Mouse (Mus musculus): Measurements from ENCODE around the gene Zfp988. TPM values are rescaled to one million over a fixed set of nuclear protein-coding genes. Genes with fewer than 3 reads are reported as not detected.
"Not testable (repeated sequence)": the region's sequence is repeated elsewhere in the genome, so short reads cannot be mapped to it uniquely, and the experiment has no call there.

Zfp988 gene
- polyA plus RNA-seq, 1 experiment: not detected

DNA sequence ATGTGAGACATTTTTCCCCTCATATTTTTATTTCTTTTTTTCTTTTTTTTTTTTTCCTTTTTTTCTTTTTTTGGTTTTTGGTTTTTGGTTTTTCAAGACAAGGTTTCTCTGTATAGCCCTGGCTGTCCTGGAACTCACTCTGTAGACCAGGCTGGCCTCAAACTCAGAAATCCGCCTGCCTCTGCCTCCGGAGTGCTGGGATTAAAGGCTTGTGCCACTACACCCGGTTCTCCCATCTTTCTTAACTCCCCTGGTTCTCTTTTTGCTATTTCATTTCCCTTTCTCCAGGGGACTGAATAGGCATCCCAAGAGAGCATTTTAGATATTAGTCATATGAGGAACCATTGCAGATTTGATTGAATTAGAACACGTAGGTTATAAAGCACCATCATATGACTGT, 48.2 kb downstream of the Zfp988 start:
- not testable (repeated sequence) for H3K4me1 ChIP-seq (replicated peaks; ENCODE audit: control insufficient read depth, insufficient read depth, low read length); DNase-seq; H3K4me3 ChIP-seq (ENCODE audit: control insufficient read depth, insufficient read depth, low read length); H3K27ac ChIP-seq (ENCODE audit: control insufficient read depth, insufficient read depth, low read length); H3K27me3 ChIP-seq (ENCODE audit: control insufficient read depth, insufficient read depth, low read length); H3K36me3 ChIP-seq (ENCODE audit: control insufficient read depth, insufficient read depth, low read length)
- 85% methylated on average over 4 of the region's 4 CpGs for WGBS

DNA sequence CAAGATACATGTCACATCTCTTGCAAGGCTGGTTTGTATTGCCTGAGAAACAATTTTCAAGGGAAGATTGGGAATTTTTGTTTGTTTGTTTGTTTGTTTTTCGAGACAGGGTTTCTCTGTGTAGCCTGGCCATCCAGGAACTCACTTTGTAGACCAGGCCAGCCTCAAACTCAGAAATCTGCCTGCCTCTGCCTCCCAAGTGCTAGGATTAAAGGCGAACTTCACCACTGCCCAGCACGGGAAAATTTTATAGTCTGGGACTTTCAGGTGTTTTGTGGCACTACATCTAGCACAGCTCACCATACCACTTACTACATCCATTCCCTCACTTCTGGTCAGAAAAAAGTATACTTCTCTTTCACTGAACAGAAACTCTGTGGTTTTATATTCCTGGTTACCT, 50.6 kb downstream of the Zfp988 start:
- WGBS: no CpG with 5 or more reads among the region's 3 CpGs
- H3K27ac ChIP-seq (ENCODE audit: control insufficient read depth, insufficient read depth, low read length): not testable (repeated sequence)

DNA sequence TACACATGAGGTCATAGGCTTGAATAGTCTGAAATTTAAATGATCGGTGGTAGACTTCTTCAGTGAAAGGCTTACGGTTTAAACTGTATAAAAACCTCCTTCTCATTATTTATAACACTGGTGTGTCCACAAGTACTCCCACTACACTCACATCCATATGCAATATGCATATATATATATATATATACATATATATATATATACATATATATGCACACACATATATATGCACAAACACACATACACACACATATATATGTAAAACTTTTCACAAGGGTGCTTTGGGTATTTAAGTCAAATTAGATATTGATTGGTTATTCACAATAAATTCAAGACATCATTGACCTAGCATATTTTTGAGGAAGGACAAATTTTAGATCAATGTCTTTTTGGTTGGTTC, 51.7 kb downstream of the Zfp988 start:
- not testable (repeated sequence) for H3K4me1 ChIP-seq (replicated peaks; ENCODE audit: control insufficient read depth, insufficient read depth, low read length); H3K4me3 ChIP-seq (ENCODE audit: control insufficient read depth, insufficient read depth, low read length); H3K27me3 ChIP-seq (ENCODE audit: control insufficient read depth, insufficient read depth, low read length); H3K27ac ChIP-seq (ENCODE audit: control insufficient read depth, insufficient read depth, low read length); DNase-seq; H3K36me3 ChIP-seq (ENCODE audit: control insufficient read depth, insufficient read depth, low read length)
- no CpG with 5 or more reads among the region's 2 CpGs for WGBS

More for the DNA sequence above, 50.6 kb downstream of the Zfp988 start:
- DNase-seq; H3K4me1 ChIP-seq (replicated peaks; ENCODE audit: control insufficient read depth, insufficient read depth, low read length); H3K4me3 ChIP-seq (ENCODE audit: control insufficient read depth, insufficient read depth, low read length); H3K36me3 ChIP-seq (ENCODE audit: control insufficient read depth, insufficient read depth, low read length); H3K27me3 ChIP-seq (ENCODE audit: control insufficient read depth, insufficient read depth, low read length): not testable (repeated sequence)

DNA sequence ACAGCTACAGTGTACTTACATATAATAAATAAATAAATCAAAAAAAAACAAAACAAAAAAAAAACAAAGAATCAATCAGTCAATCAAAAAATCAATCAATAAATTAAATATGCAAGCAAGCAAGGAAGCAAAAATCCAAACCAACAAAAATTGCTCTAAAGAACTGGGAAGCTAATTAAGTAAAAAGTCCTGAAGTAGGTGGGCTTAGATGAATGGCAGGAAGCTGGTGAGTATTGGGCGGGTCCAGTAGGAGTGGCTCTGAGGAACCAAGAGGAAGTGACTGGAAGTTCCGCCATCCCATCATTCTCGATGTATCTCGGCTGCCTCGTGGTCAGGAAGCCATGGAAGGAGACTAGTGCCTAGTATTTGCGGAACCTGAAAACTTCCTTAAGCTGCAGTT, 55.5 kb downstream of the Zfp988 start, which contains the start of gene Zfp978:
Zfp978 (plus strand) TSS at position 301 of the 400 bp plus-strand sequence.
- not testable (repeated sequence) for H3K27me3 ChIP-seq (ENCODE audit: control insufficient read depth, insufficient read depth, low read length); H3K36me3 ChIP-seq (ENCODE audit: control insufficient read depth, insufficient read depth, low read length); H3K4me1 ChIP-seq (replicated peaks; ENCODE audit: control insufficient read depth, insufficient read depth, low read length); DNase-seq; H3K4me3 ChIP-seq (ENCODE audit: control insufficient read depth, insufficient read depth, low read length); H3K27ac ChIP-seq (ENCODE audit: control insufficient read depth, insufficient read depth, low read length)
- no CpG with 5 or more reads among the region's 6 CpGs for WGBS

DNA sequence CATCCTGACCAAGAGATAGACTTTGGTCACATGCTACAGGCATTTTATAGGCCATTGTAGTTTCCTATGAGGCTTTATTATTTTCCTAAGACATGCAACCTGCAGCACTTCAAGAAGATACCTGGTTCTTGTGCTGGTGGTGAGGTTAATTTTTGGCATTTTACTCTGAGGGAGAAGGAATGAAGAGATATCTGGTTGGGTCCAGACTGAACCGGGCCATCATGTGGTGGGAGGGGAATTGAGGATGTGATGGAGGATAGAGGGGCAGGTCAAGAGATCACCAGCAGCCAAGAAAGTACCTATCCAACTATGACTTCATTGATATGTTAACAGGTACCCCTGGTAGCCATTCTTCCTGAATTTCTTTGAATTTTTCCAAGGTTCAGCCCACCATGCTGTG, 56.4 kb downstream of the Zfp988 start:
- not testable (repeated sequence) for H3K4me3 ChIP-seq (ENCODE audit: control insufficient read depth, insufficient read depth, low read length); H3K27ac ChIP-seq (ENCODE audit: control insufficient read depth, insufficient read depth, low read length); DNase-seq; H3K4me1 ChIP-seq (replicated peaks; ENCODE audit: control insufficient read depth, insufficient read depth, low read length); H3K27me3 ChIP-seq (ENCODE audit: control insufficient read depth, insufficient read depth, low read length); H3K36me3 ChIP-seq (ENCODE audit: control insufficient read depth, insufficient read depth, low read length)
- WGBS: no CpG with 5 or more reads among the region's 1 CpGs

DNA sequence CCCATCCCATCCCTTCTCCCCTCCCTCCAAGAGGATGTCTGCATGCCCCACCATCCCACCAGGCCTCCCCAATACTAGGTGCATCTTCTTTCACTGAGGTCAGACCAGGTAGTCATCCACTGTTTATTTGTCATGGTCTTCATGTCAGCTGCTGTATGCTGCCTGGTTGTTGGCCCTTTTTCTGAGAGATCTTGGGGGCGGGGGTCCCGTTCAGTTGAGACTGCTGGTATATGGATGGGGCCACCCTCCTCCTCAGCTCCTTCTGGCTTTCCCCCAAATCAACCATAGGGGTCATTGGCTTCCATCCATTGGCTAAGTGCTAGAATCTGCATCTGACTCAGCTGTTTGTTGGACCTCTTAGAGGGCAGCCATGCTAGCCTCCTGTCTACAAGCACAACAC, 64.1 kb downstream of the Zfp988 start:
- H3K4me1 ChIP-seq (replicated peaks; ENCODE audit: control insufficient read depth, insufficient read depth, low read length); H3K36me3 ChIP-seq (ENCODE audit: control insufficient read depth, insufficient read depth, low read length); H3K27ac ChIP-seq (ENCODE audit: control insufficient read depth, insufficient read depth, low read length); H3K4me3 ChIP-seq (ENCODE audit: control insufficient read depth, insufficient read depth, low read length); DNase-seq; H3K27me3 ChIP-seq (ENCODE audit: control insufficient read depth, insufficient read depth, low read length): not testable (repeated sequence)
- no CpG with 5 or more reads among the region's 2 CpGs for WGBS

DNA sequence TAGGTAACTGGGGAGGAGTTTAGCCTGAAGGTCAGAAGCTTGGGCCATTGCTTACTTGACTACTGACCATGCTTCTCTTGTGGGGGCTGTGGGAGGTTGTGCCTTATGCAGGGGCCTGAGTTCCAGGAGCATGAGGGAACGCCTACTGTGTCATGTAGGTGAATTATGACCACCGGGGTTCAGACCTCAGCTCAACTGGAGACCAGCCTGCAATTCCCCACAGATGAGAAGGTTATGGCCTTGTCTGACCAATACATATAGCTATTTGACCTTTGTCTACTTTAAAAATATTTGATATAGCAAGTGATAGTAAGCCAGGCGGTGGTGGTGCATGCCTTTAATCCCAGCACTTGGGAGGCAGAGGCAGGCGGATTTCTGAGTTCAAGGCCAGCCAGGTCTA, 77.7 kb downstream of the Zfp988 start:
- H3K4me1 ChIP-seq (replicated peaks; ENCODE audit: control insufficient read depth, insufficient read depth, low read length); H3K27ac ChIP-seq (ENCODE audit: control insufficient read depth, insufficient read depth, low read length); H3K27me3 ChIP-seq (ENCODE audit: control insufficient read depth, insufficient read depth, low read length); DNase-seq; H3K4me3 ChIP-seq (ENCODE audit: control insufficient read depth, insufficient read depth, low read length); H3K36me3 ChIP-seq (ENCODE audit: control insufficient read depth, insufficient read depth, low read length): not testable (repeated sequence)
- WGBS: 92% methylated on average over 4 of the region's 4 CpGs

Other genes with a start within 250 kb of the Zfp988 start
- 0.10 and 0.18 TPM in 2 replicates for gene Zfp991, start 173.6 kb upstream of the Zfp988 start, polyA plus RNA-seq (2012; rRNA removed)
- not detected in 2 replicates for gene Zfp978, start 55.6 kb downstream of the Zfp988 start, polyA plus RNA-seq (2012; rRNA removed)
- not detected in 2 replicates for gene Zfp982, start 186.7 kb downstream of the Zfp988 start, polyA plus RNA-seq (2012; rRNA removed)
- gene Gm16503, start 234.5 kb downstream of the Zfp988 start, polyA plus RNA-seq (2012; rRNA removed): 0.03 TPM in 1 of 2 replicates, not detected in the other
- not detected in 2 replicates for gene Zfp985, start 247.6 kb downstream of the Zfp988 start, polyA plus RNA-seq (2012; rRNA removed)